Comparison of ENCODE assay signal across 8 mouse cellular contexts in the genomic region with DNA sequence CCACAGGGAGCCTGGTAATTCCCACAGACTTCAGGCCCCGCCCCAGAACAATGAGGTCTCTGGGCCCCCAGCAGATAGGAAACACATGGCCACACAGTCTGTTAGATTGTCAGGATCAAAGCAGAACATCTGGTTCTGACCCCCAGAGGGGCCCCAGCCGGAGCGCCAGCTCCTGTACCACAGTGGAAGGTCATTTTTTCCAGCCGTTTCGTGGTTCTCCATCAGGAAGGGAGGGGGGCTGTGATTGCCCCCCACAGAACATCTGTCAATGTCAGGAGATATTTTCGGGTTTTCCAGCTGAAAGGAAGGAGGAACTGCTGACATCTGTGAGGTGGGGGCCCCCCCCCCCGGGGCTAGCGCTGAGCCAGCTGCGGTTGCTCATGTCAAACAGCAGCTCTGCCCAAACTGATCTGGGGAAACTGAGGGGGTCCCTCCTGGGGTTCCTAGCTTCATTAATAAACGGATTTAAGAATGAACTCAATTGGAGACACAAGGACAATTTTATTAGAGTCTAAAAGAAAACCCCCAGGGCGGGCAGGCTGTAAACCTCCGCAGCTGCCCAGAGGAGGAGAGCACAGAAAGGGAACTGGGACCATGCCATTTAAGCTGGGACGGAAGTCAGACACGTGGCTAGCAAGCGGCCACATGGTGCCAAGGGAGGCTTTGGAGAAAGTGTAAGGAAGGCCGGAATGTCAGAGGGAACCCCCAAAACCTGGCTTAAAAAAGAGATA. TPM values are rescaled to one million over a fixed set of nuclear protein-coding genes. Genes with fewer than 3 reads are reported as not detected.
DNase-seq lines count a peak whose midpoint lies in the region; ATAC-seq lines count a peak whose summit lies in the region.

No protein-coding gene starts in this region.

- H3K9me3 ChIP-seq in intestine, embryonic 15.5 days = no peaks in the 10 kb centered on the region

- H3K36me3 ChIP-seq in intestine, embryonic 15.5 days = no peaks in the 10 kb centered on the region
- no peaks in the 10 kb centered on the region for H3K36me3 ChIP-seq in macrophage (ENCODE audit: inconsistent target)

- no peak overlapping the region for H3K4me3 ChIP-seq in intestine, embryonic 15.5 days (replicated peaks)
- no peak overlapping the region for H3K4me3 ChIP-seq in macrophage (ENCODE audit: inconsistent target)

- H3K4me2 ChIP-seq in intestine, embryonic 15.5 days (replicated peaks) = peak overlapping the region; percentile 54

- WGBS in intestine, embryonic 15.5 days = 7% methylated on average over 16 of the region's 16 CpGs
- 2% methylated on average over 16 of the region's 16 CpGs for WGBS in macrophage (ENCODE audit: missing documents)

- H3K27ac ChIP-seq in intestine, embryonic 15.5 days = peak overlapping the region; percentile 19; the same call in 1 of the 2 replicates
- peak overlapping the region; percentile 86 for H3K27ac ChIP-seq in macrophage

- ATAC-seq in granulocyte monocyte progenitor cell, adult 5-6 weeks (replicated peaks; ENCODE audit: poor library complexity, severe bottlenecking) = peak; percentile 68
- ATAC-seq in intestine, embryonic 15.5 days = peak; percentile 74
- ATAC-seq in CD4-positive, CD25-positive, alpha-beta regulatory T cell, adult 4 months = no peak

- no peaks in the 10 kb centered on the region for H3K27me3 ChIP-seq in intestine, embryonic 15.5 days (replicated peaks)

- DNase-seq in thymus, postnatal 0 days (ENCODE audit: low spot score) = peak; percentile 33
- no peak for DNase-seq in thymus, postnatal 10 days (ENCODE audit: low spot score in 2 of 2)
- peak; percentile 40 for DNase-seq in thymus, postnatal 4 days
- no peak for DNase-seq in retina, embryonic 14.5 days (ENCODE audit: low spot score)

- H3K9ac ChIP-seq in intestine, embryonic 15.5 days = no peak overlapping the region

- H3K79me2 ChIP-seq in macrophage (ENCODE audit: inconsistent target) = no peaks in the 10 kb centered on the region

- H3K4me1 ChIP-seq in intestine, embryonic 15.5 days (replicated peaks) = peaks cover 18% of the 10 kb centered on the region

RNA-seq across cellular contexts. Expression of a gene that starts 16.0 kb away (rescaled TPM):
- polyA plus RNA-seq in thymus, postnatal 0 days (2015; fragmentation: Nextera tagmentation; extraction: Ambion mirVana) = 68.4 and 77.4 TPM in 2 replicates
- 150 and 183 TPM in 2 replicates for total RNA-seq in granulocyte monocyte progenitor cell, adult 5-6 weeks (2014; fragmentation: Nextera tagmentation)
- 146 and 176 TPM in 2 replicates for total RNA-seq in granulocyte monocyte progenitor cell, adult 5-6 weeks (2017)
- polyA plus RNA-seq in intestine, embryonic 15.5 days (2015; fragmentation: Nextera tagmentation; extraction: Ambion mirVana) = 37.8 and 43.8 TPM in 2 replicates
- total RNA-seq in macrophage (2018; cell fraction: chromatin; rRNA removed) = 10 to 100 TPM in 25 of 26 experiments, 1 to 10 TPM in 1; 9.0 to 90.2 (median 42.2) TPM
- total RNA-seq in macrophage (2018; cell fraction: cytosol; rRNA removed) = 10 to 100 TPM; 37.0 to 99.7 (median 56.5) TPM
- 100 to 1,000 TPM in 1 of 26 experiments, 10 to 100 TPM in 25; 18.0 to 116 (median 59.2) TPM for total RNA-seq in macrophage (2018; cell fraction: nucleus; rRNA removed)
- polyA plus RNA-seq in macrophage (2018) = 30.1 to 67.9 TPM (median 53.6 TPM) in 3 replicates
- 10 to 100 TPM; 18.7 to 20.4 TPM for polyA plus RNA-seq in CD4-positive, CD25-positive, alpha-beta regulatory T cell, adult 4 months (2017; shearing (Covaris generic))

RNA-seq across cellular contexts. Expression of a gene that starts 18.5 kb away (rescaled TPM):
- polyA plus RNA-seq in thymus, postnatal 0 days (2015; fragmentation: Nextera tagmentation; extraction: Ambion mirVana) = 12.5 and 16.3 TPM in 2 replicates
- total RNA-seq in granulocyte monocyte progenitor cell, adult 5-6 weeks (2014; fragmentation: Nextera tagmentation) = 4.2 and 6.0 TPM in 2 replicates
- 6.9 and 7.2 TPM in 2 replicates for total RNA-seq in granulocyte monocyte progenitor cell, adult 5-6 weeks (2017)
- polyA plus RNA-seq in intestine, embryonic 15.5 days (2015; fragmentation: Nextera tagmentation; extraction: Ambion mirVana) = 15.3 and 16.2 TPM in 2 replicates
- 100 to 1,000 TPM in 3 of 26 experiments, 10 to 100 TPM in 21, 1 to 10 TPM in 2; 6.0 to 133 (median 72.2) TPM for total RNA-seq in macrophage (2018; cell fraction: chromatin; rRNA removed)
- 10 to 100 TPM in 25 of 26 experiments, 1 to 10 TPM in 1; 4.3 to 41.6 (median 21.9) TPM for total RNA-seq in macrophage (2018; cell fraction: cytosol; rRNA removed)
- total RNA-seq in macrophage (2018; cell fraction: nucleus; rRNA removed) = 10 to 100 TPM; 10.1 to 87.5 (median 42.4) TPM
- 11.9 to 27.5 TPM (median 26.0 TPM) in 3 replicates for polyA plus RNA-seq in macrophage (2018)
- under 1 TPM in 1 of 2 experiments, not detected in 1; 0.16 TPM for polyA plus RNA-seq in CD4-positive, CD25-positive, alpha-beta regulatory T cell, adult 4 months (2017; shearing (Covaris generic))

RNA-seq across cellular contexts. Expression of a gene that starts 58.1 kb away (rescaled TPM):
- 0.46 and 0.77 TPM in 2 replicates for polyA plus RNA-seq in thymus, postnatal 0 days (2015; fragmentation: Nextera tagmentation; extraction: Ambion mirVana)
- total RNA-seq in granulocyte monocyte progenitor cell, adult 5-6 weeks (2014; fragmentation: Nextera tagmentation) = not detected in 2 replicates
- not detected in 2 replicates for total RNA-seq in granulocyte monocyte progenitor cell, adult 5-6 weeks (2017)
- polyA plus RNA-seq in intestine, embryonic 15.5 days (2015; fragmentation: Nextera tagmentation; extraction: Ambion mirVana) = 0.11 and 0.15 TPM in 2 replicates
- not detected for total RNA-seq in macrophage (2018; cell fraction: chromatin; rRNA removed)
- total RNA-seq in macrophage (2018; cell fraction: cytosol; rRNA removed) = not detected
- total RNA-seq in macrophage (2018; cell fraction: nucleus; rRNA removed) = not detected
- not detected in 3 replicates for polyA plus RNA-seq in macrophage (2018)
- not detected for polyA plus RNA-seq in CD4-positive, CD25-positive, alpha-beta regulatory T cell, adult 4 months (2017; shearing (Covaris generic))

Comparison
In these comparisons a context has a peak if more than half of its experiments do, and no peak if none do; other contexts are left out.
1. DNase-seq: peak in thymus, postnatal 0 days (single experiment) and thymus, postnatal 4 days (single experiment); none in thymus, postnatal 10 days (0 of 2) and retina, embryonic 14.5 days (single experiment).
2. RNA of a gene that starts 18.5 kb away (polyA plus RNA-seq): 15.3 to 16.2 TPM in intestine, embryonic 15.5 days, 12.5 to 16.3 TPM in thymus, postnatal 0 days and 11.9 to 27.5 TPM in macrophage; 0.16 TPM in CD4-positive, CD25-positive, alpha-beta regulatory T cell, adult 4 months; every median in the first group is over 10 times any median in the second.